Mouse (Mus musculus): ENCODE measurements around the gene 2310039H08Rik. TPM values are rescaled to one million over a fixed set of nuclear protein-coding genes. Genes with fewer than 3 reads are reported as not detected.
"Not testable (repeated sequence)": the region's sequence is repeated elsewhere in the genome, so short reads cannot be mapped to it uniquely, and the experiment has no call there.

The 2310039H08Rik gene
- total and polyA plus RNA-seq, 3 experiments, result 22.6 to 45.4 (median 30.4) TPM

DNA sequence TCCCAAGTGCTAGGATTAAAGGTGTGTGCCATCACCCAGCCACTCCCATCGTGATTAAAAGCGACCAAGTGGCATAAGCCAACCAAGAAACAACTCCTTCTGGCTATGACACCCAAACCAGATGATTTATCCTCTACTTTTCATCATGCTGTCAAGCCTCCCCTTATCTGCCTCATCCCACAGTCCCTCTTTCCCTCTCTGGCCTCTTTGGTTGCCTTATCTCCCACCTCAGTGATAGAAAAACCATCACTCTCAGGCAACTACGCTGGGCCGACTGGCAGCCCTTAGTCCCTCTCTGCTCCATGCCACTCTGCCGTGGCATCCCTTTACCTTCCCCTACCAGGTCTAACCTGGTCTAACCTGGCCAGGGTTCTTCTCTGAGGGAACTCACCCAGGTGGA, 14.5 kb downstream of the 2310039H08Rik start:
- no peaks in the 10 kb centered on the region for H3K4me1 ChIP-seq (ENCODE audit: control insufficient read depth, insufficient read depth, low read length)
- H3K4me3 ChIP-seq, result no peak overlapping the region
- no peaks in the 10 kb centered on the region for H3K79me2 ChIP-seq (replicated peaks; ENCODE audit: control insufficient read depth, insufficient read depth, low read length)
- DNase-seq, result no peak
- TF ChIP-seq CTCF (IDR thresholded peaks at IDR 0.05), result no peak
- TF ChIP-seq POLR2A (IDR thresholded peaks at IDR 0.05; ENCODE audit: insufficient read depth, low read depth, low read length), result no peak
- no peak for TF ChIP-seq EP300 (IDR thresholded peaks at IDR 0.05; ENCODE audit: insufficient read depth, low read depth, low read length)
- H3K9ac ChIP-seq (ENCODE audit: low read depth, low read length), result no peak overlapping the region
- H3K36me3 ChIP-seq (ENCODE audit: control insufficient read depth, insufficient read depth, low read length), result no peaks in the 10 kb centered on the region
- intact Hi-C loops (cut with DNase I), result no loop called here
- 85% methylated on average over 5 of the region's 5 CpGs for WGBS
- H3K27ac ChIP-seq, result no peak overlapping the region
- no peaks in the 10 kb centered on the region for H3K27me3 ChIP-seq (ENCODE audit: control insufficient read depth, insufficient read depth, low read length)

DNA sequence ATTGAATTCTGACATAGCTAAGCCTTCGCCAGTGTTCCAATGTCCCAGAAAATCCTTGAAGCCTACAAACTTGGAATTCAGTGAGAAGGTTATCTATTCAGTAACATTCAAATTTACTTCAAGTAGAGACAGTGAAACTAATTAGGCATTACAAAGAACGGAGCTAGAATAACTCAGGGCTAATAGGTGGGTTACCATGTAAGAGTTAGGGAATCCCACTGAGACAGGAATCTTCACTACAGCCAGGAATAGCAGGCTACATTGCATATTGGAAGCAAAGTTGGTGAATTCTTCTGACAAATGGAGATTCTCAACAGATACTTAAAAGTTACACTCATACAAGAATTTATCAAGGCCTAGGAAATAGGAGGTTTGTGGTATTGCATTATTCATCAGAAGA, 15.5 kb downstream of the 2310039H08Rik start:
- H3K9ac ChIP-seq (ENCODE audit: low read depth, low read length); H3K4me3 ChIP-seq; H3K27ac ChIP-seq; DNase-seq; H3K79me2 ChIP-seq (replicated peaks; ENCODE audit: control insufficient read depth, insufficient read depth, low read length); intact Hi-C loops (cut with DNase I); H3K27me3 ChIP-seq (ENCODE audit: control insufficient read depth, insufficient read depth, low read length); H3K36me3 ChIP-seq (ENCODE audit: control insufficient read depth, insufficient read depth, low read length); H3K4me1 ChIP-seq (ENCODE audit: control insufficient read depth, insufficient read depth, low read length): not testable (repeated sequence)
- 77% methylated on average over 2 of the region's 2 CpGs for WGBS

DNA sequence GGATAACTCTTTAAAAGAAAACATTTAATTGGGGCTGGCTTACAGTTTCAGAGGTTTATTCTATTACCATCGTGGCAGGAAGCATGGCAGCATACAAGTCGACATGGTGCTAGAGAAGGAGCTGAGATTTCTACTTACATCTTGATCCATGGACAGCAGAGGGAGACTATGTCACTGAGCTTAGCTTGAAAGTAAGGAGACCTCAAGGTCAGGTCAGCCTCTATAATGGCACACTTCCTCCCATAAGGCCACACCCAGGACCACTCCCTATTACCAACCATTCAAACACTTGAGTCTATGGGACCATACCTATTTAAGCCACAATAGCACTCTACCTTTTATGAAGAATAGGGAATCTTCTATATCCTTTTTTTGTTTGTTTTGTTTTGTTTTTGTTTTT, 20.5 kb downstream of the 2310039H08Rik start:
- Histone ChIP-seq H3K79me2 (replicated peaks; ENCODE audit: control insufficient read depth, insufficient read depth, low read length) (no peaks in the 10 kb centered on the region), H3K36me3 (ENCODE audit: control insufficient read depth, insufficient read depth, low read length) (no peaks in the 10 kb centered on the region), H3K9ac (ENCODE audit: low read depth, low read length) (no peak overlapping the region), H3K27ac (no peak overlapping the region), H3K4me3 (no peak overlapping the region), H3K27me3 (ENCODE audit: control insufficient read depth, insufficient read depth, low read length) (no peaks in the 10 kb centered on the region), H3K4me1 (ENCODE audit: control insufficient read depth, insufficient read depth, low read length) (no peaks in the 10 kb centered on the region)
- no peak for TF ChIP-seq CTCF (IDR thresholded peaks at IDR 0.05)
- TF ChIP-seq POLR2A (IDR thresholded peaks at IDR 0.05; ENCODE audit: insufficient read depth, low read depth, low read length), result no peak
- TF ChIP-seq EP300 (IDR thresholded peaks at IDR 0.05; ENCODE audit: insufficient read depth, low read depth, low read length), result no peak
- intact Hi-C loops (cut with DNase I), result no loop called here
- WGBS, result 76% methylated on average over 2 of the region's 2 CpGs
- no peak for DNase-seq

DNA sequence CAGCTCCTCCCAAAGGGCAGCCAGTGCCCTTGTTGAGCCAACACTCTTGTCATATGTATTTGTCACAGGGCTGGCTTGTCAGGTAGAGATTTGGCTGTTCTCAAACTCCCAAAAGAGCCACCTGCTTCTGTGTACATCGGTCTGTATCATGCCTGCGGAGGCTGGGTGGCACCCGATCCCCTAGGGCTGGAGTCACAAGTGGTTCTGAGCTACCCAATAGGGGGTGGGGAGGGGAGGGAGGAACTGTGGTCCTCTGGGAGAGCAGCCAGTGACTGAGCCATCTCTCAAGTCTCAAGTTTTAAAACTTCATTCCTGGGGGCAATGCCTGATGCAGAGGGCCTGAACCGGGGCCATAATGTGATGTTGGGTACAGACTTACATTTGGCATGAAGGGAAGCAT, 24.3 kb downstream of the 2310039H08Rik start:
- Histone ChIP-seq H3K4me1 (ENCODE audit: control insufficient read depth, insufficient read depth, low read length) (no peaks in the 10 kb centered on the region), H3K27ac (no peak overlapping the region), H3K36me3 (ENCODE audit: control insufficient read depth, insufficient read depth, low read length) (no peaks in the 10 kb centered on the region), H3K27me3 (ENCODE audit: control insufficient read depth, insufficient read depth, low read length) (no peaks in the 10 kb centered on the region), H3K79me2 (replicated peaks; ENCODE audit: control insufficient read depth, insufficient read depth, low read length) (no peaks in the 10 kb centered on the region), H3K9ac (ENCODE audit: low read depth, low read length) (no peak overlapping the region), H3K4me3 (no peak overlapping the region)
- no peak for DNase-seq
- intact Hi-C loops (cut with DNase I), result no loop called here
- no peak for TF ChIP-seq CTCF (IDR thresholded peaks at IDR 0.05)
- TF ChIP-seq POLR2A (IDR thresholded peaks at IDR 0.05; ENCODE audit: insufficient read depth, low read depth, low read length), result no peak
- no peak for TF ChIP-seq EP300 (IDR thresholded peaks at IDR 0.05; ENCODE audit: insufficient read depth, low read depth, low read length)
- 91% methylated on average over 4 of the region's 4 CpGs for WGBS

DNA sequence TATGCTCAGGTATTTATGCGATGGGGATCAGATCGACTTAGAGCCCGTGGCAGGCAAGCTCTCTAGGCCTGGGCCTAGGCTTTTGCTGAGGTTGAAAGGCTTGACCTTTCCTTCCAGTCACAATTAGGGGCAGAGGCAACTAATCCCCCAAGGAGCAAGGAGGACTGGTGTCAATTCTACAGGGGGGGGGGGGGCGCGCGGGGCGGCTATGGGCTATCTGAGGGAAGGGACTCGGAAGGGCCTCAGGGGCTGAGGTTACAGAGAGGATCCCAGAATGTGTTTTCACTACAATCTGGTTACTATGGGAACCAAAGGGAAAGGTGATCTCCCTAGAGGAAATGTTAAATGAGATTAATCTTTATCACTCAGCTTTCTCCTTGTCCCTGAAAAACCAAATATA, 25.0 kb downstream of the 2310039H08Rik start:
- no peak for DNase-seq
- H3K4me3 ChIP-seq, result no peak overlapping the region
- intact Hi-C loops (cut with DNase I), result no loop called here
- no peaks in the 10 kb centered on the region for H3K36me3 ChIP-seq (ENCODE audit: control insufficient read depth, insufficient read depth, low read length)
- H3K27ac ChIP-seq, result no peak overlapping the region
- 55% methylated on average over 7 of the region's 8 CpGs for WGBS
- H3K27me3 ChIP-seq (ENCODE audit: control insufficient read depth, insufficient read depth, low read length), result no peaks in the 10 kb centered on the region
- no peaks in the 10 kb centered on the region for H3K4me1 ChIP-seq (ENCODE audit: control insufficient read depth, insufficient read depth, low read length)
- H3K9ac ChIP-seq (ENCODE audit: low read depth, low read length), result no peak overlapping the region
- no peaks in the 10 kb centered on the region for H3K79me2 ChIP-seq (replicated peaks; ENCODE audit: control insufficient read depth, insufficient read depth, low read length)
- TF ChIP-seq CTCF (IDR thresholded peaks at IDR 0.05), result no peak
- TF ChIP-seq POLR2A (IDR thresholded peaks at IDR 0.05; ENCODE audit: insufficient read depth, low read depth, low read length), result no peak
- no peak for TF ChIP-seq EP300 (IDR thresholded peaks at IDR 0.05; ENCODE audit: insufficient read depth, low read depth, low read length)

DNA sequence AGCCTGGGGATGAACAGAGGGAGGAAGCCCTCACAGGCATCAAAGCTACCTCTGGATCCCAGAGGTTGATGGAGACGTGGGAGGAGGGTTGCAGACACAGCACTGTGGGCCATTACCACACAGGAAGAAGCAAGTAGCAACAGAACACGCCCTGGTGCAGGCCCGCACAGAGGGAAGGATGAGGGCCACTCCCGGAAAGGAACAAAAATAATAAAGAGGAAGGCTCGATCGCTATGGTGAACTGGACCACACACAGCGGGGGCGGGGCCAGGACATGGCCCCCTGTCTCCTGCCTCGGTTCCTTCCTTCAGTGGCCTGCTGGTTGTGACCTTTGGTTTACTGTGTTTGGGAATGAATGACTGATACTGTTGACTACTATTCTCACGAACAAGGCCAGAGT, 27.2 kb downstream of the 2310039H08Rik start:
- Histone ChIP-seq H3K4me3 (no peak overlapping the region), H3K27me3 (ENCODE audit: control insufficient read depth, insufficient read depth, low read length) (no peaks in the 10 kb centered on the region), H3K4me1 (ENCODE audit: control insufficient read depth, insufficient read depth, low read length) (no peaks in the 10 kb centered on the region), H3K36me3 (ENCODE audit: control insufficient read depth, insufficient read depth, low read length) (no peaks in the 10 kb centered on the region), H3K27ac (no peak overlapping the region), H3K9ac (ENCODE audit: low read depth, low read length) (no peak overlapping the region), H3K79me2 (replicated peaks; ENCODE audit: control insufficient read depth, insufficient read depth, low read length) (no peaks in the 10 kb centered on the region)
- no peak for DNase-seq
- WGBS, result 64% methylated on average over 10 of the region's 10 CpGs
- TF ChIP-seq POLR2A (IDR thresholded peaks at IDR 0.05; ENCODE audit: insufficient read depth, low read depth, low read length), result no peak
- no peak for TF ChIP-seq EP300 (IDR thresholded peaks at IDR 0.05; ENCODE audit: insufficient read depth, low read depth, low read length)
- no peak for TF ChIP-seq CTCF (IDR thresholded peaks at IDR 0.05)
- intact Hi-C loops (cut with DNase I), result no loop called here

Data from heart, adult 2 months (tissue).